Mouse (Mus musculus) hindbrain, embryonic 13.5 days (tissue): Measurements from ENCODE around the gene Dmwd. TPM values are rescaled to one million over a fixed set of nuclear protein-coding genes. Genes with fewer than 3 reads are reported as not detected.

ENCODE experiments used
- ATAC-seq: fragments of 200-750 bp; cut with Nextera tagmentation; 2 replicates; pipeline ENCODE4 v1.8.0; 2017; ENCODE audit warnings: moderate TSS enrichment; ENCODE audit not compliant: low FRiP score
- H3K27ac ChIP-seq: fragments of 300-500 bp; sonication (generic); 2 replicates; pipeline ENCODE4 v1.5.1; 2015; ENCODE audit warnings: inconsistent platforms, mild to moderate bottlenecking, moderate library complexity
- H3K27me3 ChIP-seq: fragments of 300-500 bp; sonication (generic); 2 replicates; pipeline ENCODE4 v1.6.1; 2015; ENCODE audit warnings: mild to moderate bottlenecking, inconsistent platforms
- H3K36me3 ChIP-seq: fragments of 300-500 bp; sonication (generic); 2 replicates; pipeline ENCODE4 v1.6.1; 2015; ENCODE audit warnings: mild to moderate bottlenecking, inconsistent platforms
- H3K4me1 ChIP-seq: fragments of 300-500 bp; sonication (generic); replicated peaks from 2 replicates; pipeline ENCODE4 v1.6.1; 2015; ENCODE audit warnings: inconsistent platforms
- H3K4me2 ChIP-seq: fragments of 300-500 bp; sonication (generic); 2 replicates; pipeline ENCODE4 v1.6.1; 2015; ENCODE audit warnings: inconsistent platforms, mild to moderate bottlenecking, moderate library complexity
- H3K4me3 ChIP-seq: fragments of 300-500 bp; sonication (generic); 2 replicates; pipeline ENCODE4 v1.5.1; 2015; ENCODE audit warnings: mild to moderate bottlenecking, inconsistent platforms
- H3K9ac ChIP-seq: fragments of 300-500 bp; sonication (generic); 2 replicates; pipeline ENCODE4 v1.6.1; 2015; ENCODE audit warnings: mild to moderate bottlenecking, inconsistent platforms
- H3K9me3 ChIP-seq: fragments of 300-500 bp; sonication (generic); 2 replicates; pipeline ENCODE4 v1.6.1; 2016; ENCODE audit warnings: inconsistent platforms
- WGBS: fragments of 180-500 bp; shearing (Covaris S2); methylation state at CpG from one replicate; pipeline ENCODE4 v1.1.7; 2015; 5-methylcytosine and 5-hydroxymethylcytosine counted together
- polyA plus RNA-seq: library from polyadenylated mRNA; unstranded; fragments of >200 nt; fragmentation: Nextera tagmentation; extraction: Ambion mirVana; gene quantifications from 2 replicates; pipeline ENCODE4 v1.2.1, GENCODE M21; 2015

Dmwd gene
- polyA plus RNA-seq, 1 experiment from 2014 or later, result 25.6 TPM

- Histone ChIP-seq H3K9ac (peak overlapping the region; percentile 54), H3K4me1 (peaks cover 25% of the 10 kb centered on the region), H3K4me2 (peak overlapping the region; percentile 52), H3K27me3 (no peaks in the 10 kb centered on the region; the same call in 1 of the 2 replicates), H3K27ac (peak overlapping the region; percentile 45), H3K36me3 (peaks cover 24% of the 10 kb centered on the region), H3K4me3 (peak overlapping the region; percentile 100), H3K9me3 (no peaks in the 10 kb centered on the region)
- WGBS, result 57% methylated on average over 5 of the region's 5 CpGs
- no peak; the same call in 1 of the 2 replicates for ATAC-seq
Observed at GRCm38 (mm10) chr7:19075231-19075630, 796 bp upstream of the Dmwd start.

- Histone ChIP-seq H3K4me1 (peaks cover 31% of the 10 kb centered on the region), H3K9me3 (no peaks in the 10 kb centered on the region), H3K27ac (peak overlapping the region; percentile 82), H3K36me3 (peaks cover 38% of the 10 kb centered on the region), H3K27me3 (no peaks in the 10 kb centered on the region), H3K4me3 (peak overlapping the region; percentile 100), H3K4me2 (peak overlapping the region; percentile 99), H3K9ac (peak overlapping the region; percentile 98)
- ATAC-seq, result 0 out of 2 replicates have a peak, but pooled peaks have one; percentile 1
- 0% methylated on average over 22 of the region's 22 CpGs for WGBS
Observed at GRCm38 (mm10) chr7:19076586-19076991, 562 bp downstream of the Dmwd start.

- no peak for ATAC-seq
- Histone ChIP-seq H3K9ac (peak overlapping the region; percentile 98), H3K27ac (no peak overlapping the region), H3K27me3 (no peaks in the 10 kb centered on the region), H3K9me3 (no peaks in the 10 kb centered on the region), H3K4me3 (peak overlapping the region; percentile 100), H3K4me2 (peak overlapping the region; percentile 99), H3K36me3 (peaks cover 50% of the 10 kb centered on the region), H3K4me1 (peaks cover 41% of the 10 kb centered on the region)
- WGBS, result 74% methylated on average over 14 of the region's 14 CpGs
Observed at GRCm38 (mm10) chr7:19077761-19078160, 1.7 kb downstream of the Dmwd start.

GRCm38 (mm10) chr7:19078732-19079131 is 2.7 kb downstream of the Dmwd start:
- Histone ChIP-seq H3K27me3 (no peaks in the 10 kb centered on the region), H3K9ac (no peak overlapping the region), H3K27ac (no peak overlapping the region), H3K4me1 (peaks cover 49% of the 10 kb centered on the region), H3K4me2 (no peak overlapping the region), H3K36me3 (peaks cover 58% of the 10 kb centered on the region), H3K9me3 (no peaks in the 10 kb centered on the region), H3K4me3 (no peak overlapping the region)
- 87% methylated on average over 3 of the region's 3 CpGs for WGBS
- ATAC-seq, result no peak

GRCm38 (mm10) chr7:19080451-19080950 is 4.5 kb downstream of the Dmwd start:
- Histone ChIP-seq H3K4me2 (no peak overlapping the region), H3K27me3 (peaks cover 8% of the 10 kb centered on the region), H3K27ac (no peak overlapping the region), H3K4me1 (peaks cover 61% of the 10 kb centered on the region), H3K9ac (no peak overlapping the region), H3K4me3 (no peak overlapping the region), H3K9me3 (no peaks in the 10 kb centered on the region), H3K36me3 (peaks cover 65% of the 10 kb centered on the region)
- ATAC-seq, result no peak
- WGBS, result 86% methylated on average over 19 of the region's 19 CpGs

DNA sequence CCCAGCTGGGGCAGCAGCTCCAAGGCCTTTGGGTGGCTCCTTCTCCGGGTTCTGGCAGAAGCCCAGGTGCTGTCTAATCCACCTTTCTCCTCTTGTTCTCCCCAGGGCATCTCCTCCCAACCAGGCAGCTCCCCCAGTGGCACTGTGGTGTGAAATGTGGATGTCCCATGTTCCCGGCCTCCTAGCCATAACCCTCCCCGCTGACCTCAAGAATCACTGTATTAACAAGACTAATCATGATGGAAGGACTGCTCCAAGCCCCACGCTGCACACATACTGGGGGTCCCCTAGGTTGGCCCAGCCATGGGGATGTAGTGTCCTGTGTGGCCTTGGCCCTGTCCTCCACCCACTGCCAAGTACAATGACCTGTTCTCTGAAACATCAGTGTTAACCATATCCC is 6.1 kb downstream of the Dmwd start:
- H3K9me3 ChIP-seq, result no peaks in the 10 kb centered on the region
- peaks cover 61% of the 10 kb centered on the region for H3K4me1 ChIP-seq
- H3K4me2 ChIP-seq, result no peak overlapping the region
- peaks cover 71% of the 10 kb centered on the region for H3K36me3 ChIP-seq
- no peak overlapping the region for H3K9ac ChIP-seq
- WGBS, result 90% methylated on average over 4 of the region's 4 CpGs
- H3K27ac ChIP-seq, result no peak overlapping the region
- H3K4me3 ChIP-seq, result no peak overlapping the region
- no peak for ATAC-seq
- peaks cover 8% of the 10 kb centered on the region for H3K27me3 ChIP-seq

DNA sequence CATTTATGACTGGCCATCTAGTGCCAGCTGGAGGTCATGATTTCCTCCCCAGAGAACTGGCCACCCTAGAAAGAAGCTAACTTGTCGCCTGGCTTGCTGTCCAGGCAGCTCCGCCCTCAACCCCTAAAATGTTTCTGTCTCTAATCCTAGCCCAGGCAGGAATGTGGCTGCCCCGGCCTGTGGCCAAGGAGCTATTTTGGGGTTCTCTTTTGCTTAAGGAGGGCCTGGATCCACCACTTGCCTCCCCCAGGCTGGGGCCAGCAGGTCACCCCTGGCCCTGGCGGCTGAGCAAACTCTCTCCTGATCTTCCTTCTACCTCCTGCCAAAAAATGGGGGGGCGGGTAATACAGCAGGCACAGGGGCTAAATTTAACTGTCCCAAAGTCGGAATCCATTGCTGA is 7.1 kb downstream of the Dmwd start:
- H3K9me3 ChIP-seq, result no peaks in the 10 kb centered on the region
- no peak for ATAC-seq
- no peak overlapping the region for H3K9ac ChIP-seq
- no peak overlapping the region for H3K4me3 ChIP-seq
- 65% methylated on average over 6 of the region's 6 CpGs for WGBS
- H3K4me1 ChIP-seq, result peaks cover 52% of the 10 kb centered on the region
- H3K4me2 ChIP-seq, result no peak overlapping the region
- peaks cover 8% of the 10 kb centered on the region for H3K27me3 ChIP-seq
- H3K36me3 ChIP-seq, result peaks cover 78% of the 10 kb centered on the region
- no peak overlapping the region for H3K27ac ChIP-seq

DNA sequence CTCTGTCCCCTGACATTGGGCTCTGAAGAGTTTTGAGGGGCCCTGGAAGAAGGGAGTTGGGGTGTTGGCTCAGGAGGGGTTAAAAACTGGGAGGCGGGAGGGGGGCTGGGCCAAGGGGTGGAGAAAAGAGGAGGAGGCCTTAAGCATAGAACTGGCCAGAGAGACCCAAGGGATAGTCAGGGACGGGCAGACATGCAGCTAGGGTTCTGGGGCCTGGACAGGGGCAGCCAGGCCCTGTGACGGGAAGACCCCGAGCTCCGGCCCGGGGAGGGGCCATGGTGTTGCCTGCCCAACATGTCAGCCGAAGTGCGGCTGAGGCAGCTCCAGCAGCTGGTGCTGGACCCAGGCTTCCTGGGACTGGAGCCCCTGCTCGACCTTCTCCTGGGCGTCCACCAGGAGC is 7.7 kb downstream of the Dmwd start, which contains the start of gene Dmpk:
Gene Dmpk, plus strand, starts transcription at position 149 of the 400 bp plus-strand sequence.
- H3K4me2 ChIP-seq, result no peak within 1 kb of the TSS
- no peak within 1 kb of the TSS for H3K4me3 ChIP-seq
- H3K36me3 ChIP-seq, result peaks cover 78% of the 10 kb centered on the region
- WGBS, result 51% methylated on average over 10 of the region's 10 CpGs
- ATAC-seq, result no peak
- H3K4me1 ChIP-seq, result peaks cover 50% of the 10 kb centered on the region
- H3K27ac ChIP-seq, result no peak within 1 kb of the TSS
- no peak within 1 kb of the TSS for H3K9ac ChIP-seq
- no peaks in the 10 kb centered on the region for H3K9me3 ChIP-seq
- H3K27me3 ChIP-seq, result peaks cover 8% of the 10 kb centered on the region

DNA sequence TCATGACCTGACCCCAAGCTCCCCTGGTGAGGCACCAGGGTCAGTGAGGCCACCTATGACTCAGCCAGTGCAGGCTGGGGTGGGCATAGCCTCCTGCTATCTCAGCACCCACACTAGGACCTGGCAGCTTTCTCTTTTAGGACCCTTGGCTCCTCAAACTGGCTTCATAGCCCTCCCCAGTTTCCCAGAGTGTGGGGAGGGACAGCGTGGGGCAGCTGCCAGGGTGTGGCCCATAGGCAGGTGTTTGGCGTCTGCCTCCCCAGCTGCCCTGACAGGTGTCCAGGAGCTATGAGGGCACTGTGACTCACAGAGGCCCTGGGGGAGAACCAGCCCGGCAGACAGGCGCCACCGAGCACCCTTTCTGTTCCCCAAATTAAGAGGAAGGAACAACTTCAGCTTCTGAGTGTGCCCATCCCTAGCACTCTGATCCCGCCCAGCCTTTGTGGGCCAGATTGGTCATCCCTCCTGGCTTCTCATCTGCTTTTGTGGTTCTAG is 8.3 kb downstream of the Dmwd start:
- peaks cover 8% of the 10 kb centered on the region for H3K27me3 ChIP-seq
- no peaks in the 10 kb centered on the region for H3K9me3 ChIP-seq
- no peak overlapping the region for H3K4me2 ChIP-seq
- no peak overlapping the region for H3K27ac ChIP-seq
- ATAC-seq, result no peak
- no peak overlapping the region for H3K4me3 ChIP-seq
- H3K4me1 ChIP-seq, result peaks cover 50% of the 10 kb centered on the region
- WGBS, result 66% methylated on average over 6 of the region's 6 CpGs
- no peak overlapping the region for H3K9ac ChIP-seq
- peaks cover 77% of the 10 kb centered on the region for H3K36me3 ChIP-seq

GRCm38 (mm10) chr7:19084921-19085473 is 9.0 kb downstream of the Dmwd start:
- H3K4me2 ChIP-seq, result no peak overlapping the region
- H3K4me3 ChIP-seq, result no peak overlapping the region

DNA sequence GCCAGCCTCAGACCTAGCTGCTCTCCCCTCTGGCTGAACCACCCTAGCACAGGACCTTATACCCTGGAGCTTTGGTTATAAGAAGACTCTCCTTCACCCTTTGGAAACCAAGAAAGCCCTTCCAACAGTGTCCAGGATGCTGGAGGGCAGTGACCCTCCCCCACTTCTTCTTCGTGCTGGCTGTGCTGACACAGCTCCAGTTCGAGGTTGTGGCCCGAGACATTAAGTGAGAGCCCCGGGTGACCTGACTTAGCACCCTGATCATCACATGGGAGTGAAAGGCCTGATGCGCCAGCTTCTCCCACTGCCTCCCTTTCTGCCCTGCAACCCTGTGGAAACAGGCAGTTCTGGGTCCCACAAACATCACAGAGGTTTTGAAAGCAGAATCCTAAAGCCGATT is 9.5 kb downstream of the Dmwd start:
- Histone ChIP-seq H3K36me3 (peaks cover 75% of the 10 kb centered on the region), H3K27ac (no peak overlapping the region), H3K27me3 (peaks cover 13% of the 10 kb centered on the region), H3K4me2 (no peak overlapping the region; the same call in 1 of the 2 replicates), H3K9ac (peak overlapping the region; percentile 36), H3K9me3 (no peaks in the 10 kb centered on the region), H3K4me1 (peaks cover 50% of the 10 kb centered on the region), H3K4me3 (no peak overlapping the region)
- no peak for ATAC-seq
- WGBS, result 10% methylated on average over 6 of the region's 6 CpGs

More at GRCm38 (mm10) chr7:19084921-19085473, 9.0 kb downstream of the Dmwd start:
- Histone ChIP-seq H3K36me3 (peaks cover 75% of the 10 kb centered on the region), H3K9me3 (no peaks in the 10 kb centered on the region), H3K9ac (peak overlapping the region; percentile 36), H3K27me3 (peaks cover 8% of the 10 kb centered on the region), H3K4me1 (peaks cover 50% of the 10 kb centered on the region), H3K27ac (no peak overlapping the region)
- 27% methylated on average over 9 of the region's 9 CpGs for WGBS
- ATAC-seq, result no peak

DNA sequence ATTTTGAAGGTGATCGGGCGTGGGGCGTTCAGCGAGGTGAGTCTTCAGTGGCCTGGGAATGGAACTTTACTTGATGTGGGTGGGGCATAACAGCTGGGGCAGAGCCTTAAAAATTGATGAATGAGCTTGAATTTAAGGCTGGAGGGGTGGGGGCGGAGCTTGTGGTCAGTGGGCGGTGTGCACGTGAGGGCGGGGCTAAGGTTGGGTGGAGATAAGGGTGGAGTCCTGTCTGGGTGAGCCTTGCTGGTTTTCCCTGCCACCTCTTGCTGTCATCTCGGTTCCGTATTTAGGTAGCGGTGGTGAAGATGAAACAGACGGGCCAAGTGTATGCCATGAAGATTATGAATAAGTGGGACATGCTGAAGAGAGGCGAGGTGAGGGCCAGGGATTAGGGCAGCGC is 10.0 kb downstream of the Dmwd start:
- Histone ChIP-seq H3K9me3 (no peaks in the 10 kb centered on the region), H3K27me3 (peaks cover 19% of the 10 kb centered on the region), H3K36me3 (peaks cover 75% of the 10 kb centered on the region), H3K4me1 (peaks cover 49% of the 10 kb centered on the region), H3K9ac (0 out of 2 replicates have a peak overlapping the region, but pooled peaks have one; percentile 36), H3K4me3 (no peak overlapping the region), H3K4me2 (no peak overlapping the region; the same call in 1 of the 2 replicates), H3K27ac (no peak overlapping the region)
- 18% methylated on average over 14 of the region's 14 CpGs for WGBS
- ATAC-seq, result no peak

DNA sequence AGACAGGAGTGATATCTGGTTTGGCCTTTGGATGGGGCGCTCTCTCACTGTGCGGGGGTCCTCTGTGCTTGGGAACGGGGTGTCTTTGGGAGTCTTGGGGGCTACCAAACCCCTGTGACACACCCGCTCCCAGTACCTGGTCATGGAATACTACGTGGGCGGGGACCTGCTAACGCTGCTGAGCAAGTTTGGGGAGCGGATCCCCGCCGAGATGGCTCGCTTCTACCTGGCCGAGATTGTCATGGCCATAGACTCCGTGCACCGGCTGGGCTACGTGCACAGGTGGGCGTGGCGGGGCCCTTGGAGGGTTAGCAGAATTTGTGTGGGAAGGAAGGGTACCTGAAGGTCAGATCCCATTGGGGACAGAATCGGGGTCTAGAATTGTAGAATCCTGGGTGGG is 10.7 kb downstream of the Dmwd start:
- H3K4me1 ChIP-seq, result peaks cover 42% of the 10 kb centered on the region
- H3K27ac ChIP-seq, result no peak overlapping the region
- no peak for ATAC-seq
- H3K4me3 ChIP-seq, result no peak overlapping the region
- H3K36me3 ChIP-seq, result peaks cover 75% of the 10 kb centered on the region
- H3K9me3 ChIP-seq, result no peaks in the 10 kb centered on the region
- peaks cover 26% of the 10 kb centered on the region for H3K27me3 ChIP-seq
- 60% methylated on average over 18 of the region's 18 CpGs for WGBS
- H3K9ac ChIP-seq, result no peak overlapping the region
- no peak overlapping the region for H3K4me2 ChIP-seq
